In genomic region chr1:34511027-34511426, GRCm38 (mm10) we compare ENCODE assay signal across 9 mouse cellular contexts. TPM values are rescaled to one million over a fixed set of nuclear protein-coding genes. Genes with fewer than 3 reads are reported as not detected.
DNase-seq lines count a peak whose midpoint lies in the region; ATAC-seq and TF ChIP-seq lines count a peak whose summit lies in the region.
"Had no signal": no experiment of that assay in that cellular context is flagged by ENCODE, and none has a peak within 500 bp of the region (broad histone marks: within the 10 kb centered on the region; RNA-seq: fewer than 3 reads in every experiment).

No protein-coding gene starts in this region.

- peak; percentile 63 for DNase-seq in A20 (ENCODE audit: low read depth, low spot score)
- peak; percentile 65 for DNase-seq in G1E (ENCODE audit: low spot score)
- peak; percentile 70 for DNase-seq in cerebellum, adult 9-11 months
- DNase-seq in kidney, postnatal 10 days: peak; percentile 40
- DNase-seq in liver, postnatal 0 days: peak; percentile 61
- peak; percentile 49 for DNase-seq in retina, postnatal 1 day
- DNase-seq in adipocyte (ENCODE audit: low spot score): no peak

- no peaks in the 10 kb centered on the region for H3K9me3 ChIP-seq in G1E (replicated peaks)
- no peaks in the 10 kb centered on the region for H3K9me3 ChIP-seq in liver, postnatal 0 days (ENCODE audit: low read length)

- peak; percentile 89 for TF ChIP-seq CTCF in G1E (IDR thresholded peaks at IDR 0.05; ENCODE audit: low read depth, low read length)
- TF ChIP-seq CTCF in liver, postnatal 0 days (IDR thresholded peaks at IDR 0.05; ENCODE audit: low read depth): peak; percentile 75

- no peak for ATAC-seq in G1E (ENCODE audit: extremely low read depth, insufficient number of reproducible peaks, low FRiP score, poor library complexity, severe bottlenecking)
- ATAC-seq in granulocyte monocyte progenitor cell, adult 5-6 weeks (replicated peaks; ENCODE audit: poor library complexity, severe bottlenecking): peak; percentile 76
- peak; percentile 48 for ATAC-seq in liver, postnatal 0 days

- no peak overlapping the region for H3K27ac ChIP-seq in liver, postnatal 0 days (ENCODE audit: low read depth)

- H3K27me3 ChIP-seq in G1E (ENCODE audit: insufficient read depth, low read length): peaks cover 8% of the 10 kb centered on the region; the same call in 1 of the 2 replicates
- H3K27me3 ChIP-seq in liver, postnatal 0 days (ENCODE audit: insufficient read depth, low read length): no peaks in the 10 kb centered on the region

- H3K4me1 ChIP-seq in G1E (ENCODE audit: insufficient read depth, low read depth, low read length): peaks cover 22% of the 10 kb centered on the region
- H3K4me1 ChIP-seq in liver, postnatal 0 days (ENCODE audit: insufficient read depth): no peaks in the 10 kb centered on the region

- no peak overlapping the region for H3K9ac ChIP-seq in liver, postnatal 0 days (replicated peaks)

- no peak for TF ChIP-seq EP300 in liver, postnatal 0 days (IDR thresholded peaks at IDR 0.05; ENCODE audit: low read depth)

- no peaks in the 10 kb centered on the region for H3K36me3 ChIP-seq in G1E (replicated peaks)
- no peaks in the 10 kb centered on the region for H3K36me3 ChIP-seq in liver, postnatal 0 days (replicated peaks; ENCODE audit: insufficient read depth, low read length)

- H3K4me3 ChIP-seq in G1E (ENCODE audit: low read depth, low read length): no peak overlapping the region
- H3K4me3 ChIP-seq in liver, postnatal 0 days (ENCODE audit: low read depth, low read length): no peak overlapping the region

- H3K4me2 ChIP-seq in liver, postnatal 0 days (ENCODE audit: low read depth, low read length): peak overlapping the region; percentile 50; the same call in 1 of the 2 replicates

- 2% methylated on average over 3 of the region's 3 CpGs for WGBS in liver, postnatal 0 days (ENCODE audit: insufficient replicate concordance)

RNA-seq across cellular contexts. Expression of gene Prss39, which starts 12.8 kb away (rescaled TPM):
- total RNA-seq in G1E (2014; fragmentation: Nextera tagmentation) (not detected in 2 replicates), G1E (2017) (0.22 TPM in 1 of 2 replicates, not detected in the other)
- not detected in 2 replicates for polyA plus RNA-seq in G1E (2012)
- 1.2 TPM in 1 of 2 replicates, not detected in the other for total RNA-seq in granulocyte monocyte progenitor cell, adult 5-6 weeks (2014; fragmentation: Nextera tagmentation)
- total RNA-seq in granulocyte monocyte progenitor cell, adult 5-6 weeks (2017): not detected in 2 replicates
- not detected in 2 replicates for polyA plus RNA-seq in liver, postnatal 0 days (2015; fragmentation: Nextera tagmentation; extraction: Ambion mirVana)
- polyA plus RNA-seq: frontal cortex, adult 2 months had no signal

RNA-seq across cellular contexts. Expression of gene Cfc1, which starts 24.4 kb away (rescaled TPM):
- total RNA-seq in G1E (2014; fragmentation: Nextera tagmentation) (not detected in 2 replicates), G1E (2017) (0.11 and 0.12 TPM in 2 replicates)
- polyA plus RNA-seq in G1E (2012): not detected in 2 replicates
- total RNA-seq in granulocyte monocyte progenitor cell, adult 5-6 weeks (2014; fragmentation: Nextera tagmentation): not detected in 2 replicates
- not detected in 2 replicates for total RNA-seq in granulocyte monocyte progenitor cell, adult 5-6 weeks (2017)
- not detected in 2 replicates for polyA plus RNA-seq in liver, postnatal 0 days (2015; fragmentation: Nextera tagmentation; extraction: Ambion mirVana)
- polyA plus RNA-seq: frontal cortex, adult 2 months had no signal

RNA-seq across cellular contexts. Expression of gene Prss40, which starts 49.7 kb away (rescaled TPM):
- not detected in 2 replicates for total RNA-seq in G1E (2014; fragmentation: Nextera tagmentation)
- total RNA-seq in G1E (2017): 0.17 and 0.33 TPM in 2 replicates
- polyA plus RNA-seq in G1E (2012): not detected in 2 replicates
- total RNA-seq in granulocyte monocyte progenitor cell, adult 5-6 weeks (2014; fragmentation: Nextera tagmentation): not detected in 2 replicates
- not detected in 2 replicates for total RNA-seq in granulocyte monocyte progenitor cell, adult 5-6 weeks (2017)
- not detected in 2 replicates for polyA plus RNA-seq in liver, postnatal 0 days (2015; fragmentation: Nextera tagmentation; extraction: Ambion mirVana)
- polyA plus RNA-seq: frontal cortex, adult 2 months had no signal

RNA-seq across cellular contexts. Expression of gene Ptpn18, which starts 51.5 kb away (rescaled TPM):
- total RNA-seq in G1E (2014; fragmentation: Nextera tagmentation) (47.9 and 57.9 TPM in 2 replicates), G1E (2017) (104 and 190 TPM in 2 replicates)
- polyA plus RNA-seq in G1E (2012): 117 and 173 TPM in 2 replicates
- 46.9 and 56.7 TPM in 2 replicates for total RNA-seq in granulocyte monocyte progenitor cell, adult 5-6 weeks (2014; fragmentation: Nextera tagmentation)
- 292 and 344 TPM in 2 replicates for total RNA-seq in granulocyte monocyte progenitor cell, adult 5-6 weeks (2017)
- polyA plus RNA-seq in liver, postnatal 0 days (2015; fragmentation: Nextera tagmentation; extraction: Ambion mirVana): 28.2 and 32.1 TPM in 2 replicates
